Mouse (Mus musculus) bone marrow macrophage, adult 2 months (primary cell): ENCODE data around the gene Rap1gap2.

ENCODE experiments used
- CTCF ChIP-seq: IDR thresholded peaks from 2 replicates; pipeline ENCODE4 v1.5.1; 2012; ENCODE audit warnings: low read depth, mild to moderate bottlenecking, low read length, moderate library complexity
- POLR2A ChIP-seq: IDR thresholded peaks from 2 replicates; pipeline ENCODE4 v1.6.1; 2012; ENCODE audit warnings: mild to moderate bottlenecking, low read depth, low read length, borderline replicate concordance

GRCm38 (mm10) chr11:74493172-74493862, 117.4 kb downstream of the Rap1gap2 start:
- TF ChIP-seq CTCF = no peak
- no peak for TF ChIP-seq POLR2A
